Mouse (Mus musculus) erythroblast, embryonic 14.5 days (primary cell): Measurements from ENCODE around the gene Myo1d.

Experiments used
- GATA1 ChIP-seq: IDR thresholded peaks from 2 replicates; pipeline ENCODE4 v1.6.1; 2012; ENCODE audit warnings: low read length, inconsistent platforms, mixed read lengths
- TAL1 ChIP-seq: IDR thresholded peaks from 3 replicates; pipeline ENCODE4 v1.6.1; 2012; ENCODE audit warnings: low read length, inconsistent platforms, mixed read lengths

- no peak for TF ChIP-seq TAL1
- no peak for TF ChIP-seq GATA1
Measured at GRCm38 (mm10) chr11:80493186-80493585, 286.6 kb downstream of the Myo1d start.
